Mouse (Mus musculus) left cerebral cortex, postnatal 10 days (tissue): ENCODE measurements around the gene Acbd5. TPM values are rescaled to one million over a fixed set of nuclear protein-coding genes. Genes with fewer than 3 reads are reported as not detected.

Experiments used
- total RNA-seq, 2 experiments: library from RNA; stranded (reverse); gene quantifications; 2 replicates each; pipeline ENCODE4 v1.2.3; 2021

Gene Acbd5
- total RNA-seq, 2 experiments from 2014 or later = 64.9 to 71.4 TPM

Other genes starting within 250 kb of the Acbd5 start
- gene Pdss1, start 172.6 kb upstream of the Acbd5 start, total RNA-seq = 10 to 100 TPM; 16.7 to 18.9 TPM
- gene Abi1, start 27.9 kb upstream of the Acbd5 start, total RNA-seq = 100 to 1,000 TPM; 121 to 131 TPM
- 1 to 10 TPM; 1.5 to 3.0 TPM for gene Mastl, start 87.9 kb downstream of the Acbd5 start, total RNA-seq
- gene Yme1l1, start 88.2 kb downstream of the Acbd5 start, total RNA-seq = 10 to 100 TPM; 86.2 to 92.3 TPM
- under 1 TPM in 1 of 2 experiments, not detected in 1; 0.30 TPM for gene 4931423N10Rik, start 139.3 kb downstream of the Acbd5 start, total RNA-seq